In genomic region chr9:42217685-42218084, GRCm38 (mm10) we compare ENCODE assay signal across 8 mouse cellular contexts. TPM values are rescaled to one million over a fixed set of nuclear protein-coding genes. Genes with fewer than 3 reads are reported as not detected.
DNase-seq lines count a peak whose midpoint lies in the region.

No protein-coding gene starts in this region.

- DNase-seq in layer of hippocampus, adult 9-11 months: peak; percentile 31
- no peak for DNase-seq in layer of hippocampus, adult 9-10 months (ENCODE audit: low spot score)
- DNase-seq in cerebellum, postnatal 25 days: peak; percentile 44 to 58
- peak; percentile 66 to 76 for DNase-seq in kidney, postnatal 4 days
- DNase-seq in urinary bladder, adult 2 months (ENCODE audit: low spot score): peak; percentile 36
- DNase-seq in natural killer cell, adult 2 months (ENCODE audit: low spot score in 2 of 2): no peak
- DNase-seq in spleen, adult 18-20 months: no peak
- no peak for DNase-seq in yolk sac, embryonic 10.5 days (ENCODE audit: low spot score)

RNA-seq across cellular contexts. Expression of gene Sc5d, which starts 46.4 kb away (rescaled TPM):
- 47.8 and 59.5 TPM in 2 replicates for polyA plus RNA-seq in urinary bladder, adult 2 months (2012; rRNA removed)

Comparison
In these comparisons a context has a peak if more than half of its experiments do, and no peak if none do; other contexts are left out.
1. DNase-seq: peak in layer of hippocampus, adult 9-11 months (single experiment), cerebellum, postnatal 25 days (2 of 2), kidney, postnatal 4 days (2 of 2) and urinary bladder, adult 2 months (single experiment); none in layer of hippocampus, adult 9-10 months (single experiment), natural killer cell, adult 2 months (0 of 2), spleen, adult 18-20 months (0 of 2) and yolk sac, embryonic 10.5 days (single experiment).